Mouse (Mus musculus) hindbrain, embryonic 12.5 days (tissue): ENCODE measurements at regions not wholly inside any gene's neighbourhood (a gene's known extent, or its start where the extent isn't known, plus 50 kb on each side); places are given as distances from the start of the nearest gene placed in this dataset.

Experiments used
- ATAC-seq: fragments of 200-750 bp; cut with Nextera tagmentation; 2 replicates; pipeline ENCODE4 v1.8.0; 2017; ENCODE audit warnings: moderate TSS enrichment; ENCODE audit not compliant: low FRiP score
- H3K27ac ChIP-seq: fragments of 300-500 bp; sonication (generic); 2 replicates; pipeline ENCODE4 v1.5.1; 2016; ENCODE audit warnings: mild to moderate bottlenecking
- H3K27me3 ChIP-seq: fragments of 300-500 bp; sonication (generic); 2 replicates; pipeline ENCODE4 v1.6.1; 2016; ENCODE audit warnings: mild to moderate bottlenecking
- H3K36me3 ChIP-seq: fragments of 300-500 bp; sonication (generic); 2 replicates; pipeline ENCODE4 v1.6.1; 2016; ENCODE audit warnings: mild to moderate bottlenecking
- H3K4me1 ChIP-seq: fragments of 300-500 bp; sonication (generic); 2 replicates; pipeline ENCODE4 v1.6.1; 2016
- H3K4me2 ChIP-seq: fragments of 300-500 bp; sonication (generic); replicated peaks from 2 replicates; pipeline ENCODE4 v1.6.1; 2016; ENCODE audit warnings: mild to moderate bottlenecking
- H3K4me3 ChIP-seq: fragments of 300-500 bp; sonication (generic); 2 replicates; pipeline ENCODE4 v1.5.1; 2016; ENCODE audit warnings: mild to moderate bottlenecking
- H3K9ac ChIP-seq: fragments of 300-500 bp; sonication (generic); 2 replicates; pipeline ENCODE4 v1.6.1; 2016; ENCODE audit warnings: mild to moderate bottlenecking, moderate library complexity
- H3K9me3 ChIP-seq: fragments of 300-500 bp; sonication (generic); replicated peaks from 2 replicates; pipeline ENCODE4 v1.6.1; 2016; ENCODE audit warnings: mild to moderate bottlenecking
- WGBS: fragments of 180-500 bp; shearing (Covaris S2); methylation state at CpG from one replicate; pipeline ENCODE4 v1.1.7; 2016; 5-methylcytosine and 5-hydroxymethylcytosine counted together

GRCm38 (mm10) chr12:50081571-50081970 is 567.3 kb downstream of the Prkd1 start:
- Histone ChIP-seq H3K36me3 (no peaks in the 10 kb centered on the region), H3K4me1 (no peaks in the 10 kb centered on the region), H3K4me2 (no peak overlapping the region), H3K4me3 (no peak overlapping the region), H3K9me3 (no peaks in the 10 kb centered on the region), H3K9ac (no peak overlapping the region), H3K27me3 (no peaks in the 10 kb centered on the region), H3K27ac (no peak overlapping the region)
- 67% methylated on average over 1 of the region's 1 CpGs for WGBS
- ATAC-seq: no peak

- Histone ChIP-seq H3K36me3 (no peaks in the 10 kb centered on the region), H3K9ac (no peak overlapping the region), H3K4me1 (no peaks in the 10 kb centered on the region), H3K27me3 (no peaks in the 10 kb centered on the region), H3K9me3 (no peaks in the 10 kb centered on the region), H3K4me3 (no peak overlapping the region), H3K4me2 (no peak overlapping the region), H3K27ac (no peak overlapping the region)
- ATAC-seq: no peak
- WGBS: 73% methylated on average over 3 of the region's 3 CpGs
Observed at GRCm38 (mm10) chr12:50084517-50084916, 564.4 kb downstream of the Prkd1 start.

GRCm38 (mm10) chr12:50111246-50112044 is 537.5 kb downstream of the Prkd1 start:
- H3K4me3 ChIP-seq: no peak overlapping the region
- H3K9me3 ChIP-seq: no peaks in the 10 kb centered on the region
- ATAC-seq: no peak
- H3K4me1 ChIP-seq: no peaks in the 10 kb centered on the region
- H3K27me3 ChIP-seq: peaks cover 9% of the 10 kb centered on the region
- no peak overlapping the region for H3K4me2 ChIP-seq
- H3K36me3 ChIP-seq: no peaks in the 10 kb centered on the region
- WGBS: 92% methylated on average over 9 of the region's 9 CpGs
- H3K27ac ChIP-seq: no peak overlapping the region
- no peak overlapping the region for H3K9ac ChIP-seq

GRCm38 (mm10) chr12:50112081-50112491 is 536.8 kb downstream of the Prkd1 start:
- Histone ChIP-seq H3K36me3 (no peaks in the 10 kb centered on the region), H3K9me3 (no peaks in the 10 kb centered on the region), H3K4me1 (no peaks in the 10 kb centered on the region), H3K27me3 (peaks cover 9% of the 10 kb centered on the region), H3K9ac (no peak overlapping the region), H3K4me2 (no peak overlapping the region), H3K27ac (no peak overlapping the region), H3K4me3 (no peak overlapping the region)
- WGBS: 77% methylated on average over 7 of the region's 7 CpGs
- ATAC-seq: no peak

- H3K36me3 ChIP-seq: no peaks in the 10 kb centered on the region
- H3K4me2 ChIP-seq: no peak overlapping the region
- H3K4me1 ChIP-seq: no peaks in the 10 kb centered on the region
- H3K27me3 ChIP-seq: peaks cover 21% of the 10 kb centered on the region
- no peak overlapping the region for H3K4me3 ChIP-seq
- no peaks in the 10 kb centered on the region for H3K9me3 ChIP-seq
- no peak overlapping the region for H3K9ac ChIP-seq
- no peak for ATAC-seq
- 55% methylated on average over 2 of the region's 2 CpGs for WGBS
- no peak overlapping the region for H3K27ac ChIP-seq
Observed at GRCm38 (mm10) chr12:50115855-50116254, 533.0 kb downstream of the Prkd1 start.

GRCm38 (mm10) chr12:50118346-50118745 is 530.6 kb downstream of the Prkd1 start:
- H3K27me3 ChIP-seq: peaks cover 32% of the 10 kb centered on the region
- H3K9ac ChIP-seq: no peak overlapping the region
- H3K27ac ChIP-seq: no peak overlapping the region
- no peak overlapping the region for H3K4me3 ChIP-seq
- no peak for ATAC-seq
- no peaks in the 10 kb centered on the region for H3K4me1 ChIP-seq
- H3K9me3 ChIP-seq: no peaks in the 10 kb centered on the region
- H3K4me2 ChIP-seq: no peak overlapping the region
- no peaks in the 10 kb centered on the region for H3K36me3 ChIP-seq

GRCm38 (mm10) chr12:50122145-50122544 is 526.8 kb downstream of the Prkd1 start:
- Histone ChIP-seq H3K9me3 (no peaks in the 10 kb centered on the region), H3K27me3 (peaks cover 34% of the 10 kb centered on the region), H3K36me3 (no peaks in the 10 kb centered on the region), H3K9ac (no peak overlapping the region), H3K4me1 (no peaks in the 10 kb centered on the region), H3K27ac (no peak overlapping the region), H3K4me2 (no peak overlapping the region), H3K4me3 (no peak overlapping the region)
- WGBS: 31% methylated on average over 5 of the region's 5 CpGs
- no peak for ATAC-seq

- no peaks in the 10 kb centered on the region for H3K4me1 ChIP-seq
- no peak overlapping the region for H3K27ac ChIP-seq
- H3K9me3 ChIP-seq: no peaks in the 10 kb centered on the region
- H3K9ac ChIP-seq: no peak overlapping the region
- no peak overlapping the region for H3K4me2 ChIP-seq
- 71% methylated on average over 1 of the region's 1 CpGs for WGBS
- H3K4me3 ChIP-seq: no peak overlapping the region
- no peak for ATAC-seq
- peaks cover 27% of the 10 kb centered on the region for H3K27me3 ChIP-seq
- no peaks in the 10 kb centered on the region for H3K36me3 ChIP-seq
Observed at GRCm38 (mm10) chr12:50122971-50123370, 525.9 kb downstream of the Prkd1 start.

GRCm38 (mm10) chr12:50158143-50158542 is 490.8 kb downstream of the Prkd1 start:
- no peak overlapping the region for H3K9ac ChIP-seq
- no peak overlapping the region for H3K4me3 ChIP-seq
- no peaks in the 10 kb centered on the region for H3K27me3 ChIP-seq
- no peaks in the 10 kb centered on the region for H3K4me1 ChIP-seq
- H3K4me2 ChIP-seq: no peak overlapping the region
- no peak for ATAC-seq
- H3K9me3 ChIP-seq: no peaks in the 10 kb centered on the region
- 81% methylated on average over 9 of the region's 9 CpGs for WGBS
- no peaks in the 10 kb centered on the region for H3K36me3 ChIP-seq
- H3K27ac ChIP-seq: no peak overlapping the region

- H3K4me2 ChIP-seq: no peak overlapping the region
- no peaks in the 10 kb centered on the region for H3K27me3 ChIP-seq
- H3K9ac ChIP-seq: no peak overlapping the region
- H3K4me1 ChIP-seq: no peaks in the 10 kb centered on the region; the same call in 1 of the 2 replicates
- WGBS: 21% methylated on average over 1 of the region's 1 CpGs
- ATAC-seq: no peak
- H3K36me3 ChIP-seq: no peaks in the 10 kb centered on the region
- H3K4me3 ChIP-seq: no peak overlapping the region
- no peaks in the 10 kb centered on the region for H3K9me3 ChIP-seq
- no peak overlapping the region for H3K27ac ChIP-seq
Observed at GRCm38 (mm10) chr12:50187332-50187731, 461.6 kb downstream of the Prkd1 start.

- no peak overlapping the region for H3K9ac ChIP-seq
- H3K36me3 ChIP-seq: no peaks in the 10 kb centered on the region
- no peak overlapping the region for H3K4me3 ChIP-seq
- H3K4me1 ChIP-seq: no peaks in the 10 kb centered on the region; the same call in 1 of the 2 replicates
- no peak overlapping the region for H3K4me2 ChIP-seq
- H3K27ac ChIP-seq: no peak overlapping the region
- peak; percentile 74; the same call in 1 of the 2 replicates for ATAC-seq
- no peaks in the 10 kb centered on the region for H3K27me3 ChIP-seq
- H3K9me3 ChIP-seq: no peaks in the 10 kb centered on the region
Observed at GRCm38 (mm10) chr12:50190892-50191539, 457.9 kb downstream of the Prkd1 start.

- ATAC-seq: no peak
- Histone ChIP-seq H3K36me3 (no peaks in the 10 kb centered on the region), H3K27ac (no peak overlapping the region), H3K27me3 (no peaks in the 10 kb centered on the region), H3K9ac (no peak overlapping the region), H3K4me2 (no peak overlapping the region), H3K9me3 (no peaks in the 10 kb centered on the region), H3K4me3 (no peak overlapping the region), H3K4me1 (no peaks in the 10 kb centered on the region; the same call in 1 of the 2 replicates)
- WGBS: 54% methylated on average over 11 of the region's 11 CpGs
Observed at GRCm38 (mm10) chr12:50191733-50192612, 456.9 kb downstream of the Prkd1 start.
